Mouse (Mus musculus) liver, adult 2 months (tissue): Measurements from ENCODE around the gene Msmp. TPM values are rescaled to one million over a fixed set of nuclear protein-coding genes. Genes with fewer than 3 reads are reported as not detected.

ENCODE experiments used
- DNase-seq: peaks from one replicate; pipeline ENCODE4 v3.0.0-alpha.2; 2011; ENCODE audit warnings: low read depth, low spot score; ENCODE audit errors: extremely low read depth
- H3K27ac ChIP-seq: fragments of 200-500 bp; replicated peaks from 2 replicates; pipeline ENCODE4 v1.5.1; 2012; ENCODE audit warnings: low read depth, mild to moderate bottlenecking, control low read depth, inconsistent platforms, low read length; ENCODE audit not compliant: insufficient read depth
- H3K27me3 ChIP-seq: fragments of 200-500 bp; 2 replicates; pipeline ENCODE4 v1.6.1; 2012; ENCODE audit warnings: mild to moderate bottlenecking, moderate library complexity, low read length, inconsistent platforms; ENCODE audit not compliant: control insufficient read depth, insufficient read depth
- H3K36me3 ChIP-seq: fragments of 200-500 bp; 2 replicates; pipeline ENCODE4 v1.6.1; 2012; ENCODE audit warnings: low read length, inconsistent platforms; ENCODE audit not compliant: control insufficient read depth, insufficient read depth
- H3K4me1 ChIP-seq: fragments of 200-500 bp; 2 replicates; pipeline ENCODE4 v1.6.1; 2011; ENCODE audit warnings: low read length; ENCODE audit not compliant: control insufficient read depth, insufficient read depth
- H3K4me3 ChIP-seq: fragments of 200-500 bp; 2 replicates; pipeline ENCODE4 v1.5.1; 2011; ENCODE audit warnings: low read depth, mild to moderate bottlenecking, control low read depth, low read length, moderate library complexity; ENCODE audit not compliant: insufficient read depth
- H3K79me2 ChIP-seq: fragments of 200-500 bp; 2 replicates; pipeline ENCODE4 v1.6.1; 2012; ENCODE audit warnings: inconsistent platforms, mild to moderate bottlenecking, low read length, moderate library complexity; ENCODE audit not compliant: control insufficient read depth, insufficient read depth
- H3K9ac ChIP-seq: fragments of 200-500 bp; 2 replicates; pipeline ENCODE4 v1.6.1; 2012; ENCODE audit warnings: low read depth, mild to moderate bottlenecking, control low read depth, inconsistent platforms, low read length
- CTCF ChIP-seq: fragments of 200-500 bp; IDR thresholded peaks from 2 replicates; pipeline ENCODE4 v1.5.1; 2011; ENCODE audit warnings: low read depth, low read length, control low read depth
- POLR2A ChIP-seq: fragments of 200-500 bp; IDR thresholded peaks from 2 replicates; pipeline ENCODE4 v1.6.1; 2011; ENCODE audit warnings: low read length, control low read depth; ENCODE audit not compliant: insufficient read depth; ENCODE audit errors: extremely low read depth
- WGBS: fragments of 180-500 bp; shearing (Covaris S2); methylation state at CpG from one replicate; pipeline ENCODE4 v1.1.7; 2018; 5-methylcytosine and 5-hydroxymethylcytosine counted together
- polyA plus RNA-seq: library from polyadenylated mRNA; depleted of rRNA; stranded (reverse); fragments of >200 nt; gene quantifications from 2 replicates; pipeline ENCODE4 v1.2.3, GENCODE M21; 2012
- total RNA-seq: library from RNA; depleted of rRNA; stranded (reverse); fragments of >200 nt; gene quantifications from 2 replicates; pipeline ENCODE4 v1.2.3, GENCODE M21; 2014

The Msmp gene
- total and polyA plus RNA-seq, 2 experiments: not detected

GRCm38 (mm10) chr4:43575356-43575755 lies 8.9 kb downstream of the Msmp start:
- H3K4me3 ChIP-seq: no peak overlapping the region
- H3K27me3 ChIP-seq: no peaks in the 10 kb centered on the region
- no peak for DNase-seq
- H3K27ac ChIP-seq: no peak overlapping the region
- TF ChIP-seq POLR2A (no peak), CTCF (no peak)
- 51% methylated on average over 2 of the region's 2 CpGs for WGBS
- peaks cover 10% of the 10 kb centered on the region; the same call in 1 of the 2 replicates for H3K79me2 ChIP-seq
- peaks cover 3% of the 10 kb centered on the region for H3K36me3 ChIP-seq
- peaks cover 20% of the 10 kb centered on the region for H3K4me1 ChIP-seq
- no peak overlapping the region for H3K9ac ChIP-seq

- Histone ChIP-seq H3K27me3 (no peaks in the 10 kb centered on the region), H3K9ac (no peak overlapping the region), H3K79me2 (peaks cover 10% of the 10 kb centered on the region; the same call in 1 of the 2 replicates), H3K4me3 (no peak overlapping the region), H3K36me3 (peaks cover 7% of the 10 kb centered on the region), H3K4me1 (peaks cover 13% of the 10 kb centered on the region), H3K27ac (no peak overlapping the region)
- WGBS: 88% methylated on average over 4 of the region's 4 CpGs
- TF ChIP-seq POLR2A (no peak), CTCF (no peak)
- DNase-seq: no peak
These were observed 10.7 kb downstream of the Msmp start for GRCm38 (mm10) chr4:43573561-43573960.

GRCm38 (mm10) chr4:43571395-43572045 lies 12.8 kb downstream of the Msmp start:
- Histone ChIP-seq H3K27me3 (no peaks in the 10 kb centered on the region), H3K4me1 (peaks cover 3% of the 10 kb centered on the region), H3K36me3 (peaks cover 21% of the 10 kb centered on the region), H3K9ac (no peak overlapping the region), H3K27ac (no peak overlapping the region), H3K79me2 (peaks cover 1% of the 10 kb centered on the region; the same call in 1 of the 2 replicates), H3K4me3 (no peak overlapping the region)
- TF ChIP-seq POLR2A (no peak), CTCF (no peak)
- 82% methylated on average over 6 of the region's 6 CpGs for WGBS
- DNase-seq: no peak

GRCm38 (mm10) chr4:43567140-43567539 lies 17.2 kb downstream of the Msmp start:
- Histone ChIP-seq H3K4me3 (no peak overlapping the region), H3K27me3 (no peaks in the 10 kb centered on the region), H3K4me1 (peaks cover 7% of the 10 kb centered on the region), H3K79me2 (no peaks in the 10 kb centered on the region), H3K27ac (no peak overlapping the region), H3K36me3 (peaks cover 39% of the 10 kb centered on the region), H3K9ac (no peak overlapping the region)
- WGBS: 94% methylated on average over 9 of the region's 9 CpGs
- no peak for DNase-seq
- TF ChIP-seq POLR2A (no peak), CTCF (no peak)

GRCm38 (mm10) chr4:43564231-43564630 lies 20.1 kb downstream of the Msmp start:
- DNase-seq: no peak
- H3K79me2 ChIP-seq: peaks cover 15% of the 10 kb centered on the region
- WGBS: 47% methylated on average over 2 of the region's 2 CpGs
- TF ChIP-seq CTCF (no peak), POLR2A (no peak)
- H3K9ac ChIP-seq: no peak overlapping the region
- H3K36me3 ChIP-seq: peaks cover 34% of the 10 kb centered on the region
- H3K4me1 ChIP-seq: peaks cover 20% of the 10 kb centered on the region
- no peak overlapping the region for H3K27ac ChIP-seq
- H3K27me3 ChIP-seq: no peaks in the 10 kb centered on the region
- no peak overlapping the region for H3K4me3 ChIP-seq

GRCm38 (mm10) chr4:43563601-43563875 lies 20.8 kb downstream of the Msmp start:
- Histone ChIP-seq H3K36me3 (peaks cover 31% of the 10 kb centered on the region), H3K27me3 (no peaks in the 10 kb centered on the region), H3K27ac (no peak overlapping the region), H3K4me3 (no peak overlapping the region), H3K79me2 (peaks cover 18% of the 10 kb centered on the region), H3K4me1 (peaks cover 24% of the 10 kb centered on the region), H3K9ac (peak overlapping the region; percentile 7; the same call in 1 of the 2 replicates)
- DNase-seq: no peak
- TF ChIP-seq POLR2A (no peak), CTCF (no peak)
- 63% methylated on average over 4 of the region's 4 CpGs for WGBS
